Mouse (Mus musculus) heart, postnatal 0 days (tissue): ENCODE measurements around the gene Cdh26.

Experiments used
- CTCF ChIP-seq: IDR thresholded peaks from 2 replicates; pipeline ENCODE4 v1.5.1; 2016; ENCODE audit warnings: antibody characterized with exemption, control low read depth, low read depth
- EP300 ChIP-seq: IDR thresholded peaks from 2 replicates; pipeline ENCODE4 v1.6.1; 2016; ENCODE audit warnings: antibody characterized with exemption, low read depth

GRCm38 (mm10) chr2:178428676-178429075 lies 1.7 kb upstream of the Cdh26 start:
- TF ChIP-seq CTCF, result no peak
- TF ChIP-seq EP300, result no peak
